Mouse (Mus musculus): ENCODE results near the gene Ugt1a7c.
"Not testable (repeated sequence)": the region's sequence is repeated elsewhere in the genome, so short reads cannot be mapped to it uniquely, and the experiment has no call there.

GRCm38 (mm10) chr1:88129091-88129490 lies 34.2 kb downstream of the Ugt1a7c start:
- not testable (repeated sequence) for TF ChIP-seq CTCF, EP300 (IDR thresholded peaks at IDR 0.05; ENCODE audit: low read depth)
